Mouse (Mus musculus) liver, embryonic 15.5 days (tissue): Measurements from ENCODE around the gene Olfr1511. TPM values are rescaled to one million over a fixed set of nuclear protein-coding genes. Genes with fewer than 3 reads are reported as not detected.

ENCODE experiments used
- polyA plus RNA-seq: library from polyadenylated mRNA; unstranded; fragments of >200 nt; fragmentation: Nextera tagmentation; extraction: Ambion mirVana; gene quantifications from 2 replicates; pipeline ENCODE4 v1.2.1, GENCODE M21; 2015

The Olfr1511 gene
- polyA plus RNA-seq, 1 experiment from 2014 or later, result not detected

Other genes with a start within 250 kb of the Olfr1511 start
- 28.8 and 30.5 TPM in 2 replicates for gene Supt16, start 200.0 kb downstream of the Olfr1511 start, polyA plus RNA-seq
- gene Chd8, start 139.6 kb downstream of the Olfr1511 start, polyA plus RNA-seq, result 8.3 and 10.2 TPM in 2 replicates
- 16.4 and 18.1 TPM in 2 replicates for gene Tox4, start 118.2 kb downstream of the Olfr1511 start, polyA plus RNA-seq
- gene Rab2b, start 117.8 kb downstream of the Olfr1511 start, polyA plus RNA-seq, result 2.6 and 3.1 TPM in 2 replicates
- gene Mettl3, start 92.3 kb downstream of the Olfr1511 start, polyA plus RNA-seq, result 15.9 and 18.2 TPM in 2 replicates
- gene Sall2, start 68.6 kb downstream of the Olfr1511 start, polyA plus RNA-seq, result 0.71 and 0.86 TPM in 2 replicates
- gene Olfr1513, start 41.0 kb downstream of the Olfr1511 start, polyA plus RNA-seq, result not detected in 2 replicates
- not detected in 2 replicates for gene Olfr1512, start 18.2 kb downstream of the Olfr1511 start, polyA plus RNA-seq
- not detected in 2 replicates for gene Olfr1510, start 17.0 kb upstream of the Olfr1511 start, polyA plus RNA-seq
- not detected in 2 replicates for gene Olfr1509, start 45.6 kb upstream of the Olfr1511 start, polyA plus RNA-seq
- not detected in 2 replicates for gene Olfr1508, start 70.1 kb upstream of the Olfr1511 start, polyA plus RNA-seq
- not detected in 2 replicates for gene Olfr1507, start 98.4 kb upstream of the Olfr1511 start, polyA plus RNA-seq